Mouse (Mus musculus) cortical plate, adult 2 months (tissue): ENCODE data around the gene Plekhg3. TPM values are rescaled to one million over a fixed set of nuclear protein-coding genes. Genes with fewer than 3 reads are reported as not detected.

ENCODE experiments used
- H3K27ac ChIP-seq: fragments of 200-500 bp; 2 replicates; pipeline ENCODE4 v1.5.1; 2012; ENCODE audit warnings: low read length, control low read depth, inconsistent platforms; ENCODE audit not compliant: insufficient read depth
- H3K4me1 ChIP-seq: fragments of 200-500 bp; 2 replicates; pipeline ENCODE4 v1.6.1; 2011; ENCODE audit warnings: low read length; ENCODE audit not compliant: control insufficient read depth, insufficient read depth
- H3K4me3 ChIP-seq: fragments of 200-500 bp; 2 replicates; pipeline ENCODE4 v1.5.1; 2011; ENCODE audit warnings: mild to moderate bottlenecking, low read length, control low read depth; ENCODE audit not compliant: insufficient read depth
- CTCF ChIP-seq: fragments of 200-500 bp; IDR thresholded peaks from 2 replicates; pipeline ENCODE4 v1.5.1; 2011; ENCODE audit warnings: mild to moderate bottlenecking, control low read depth, low read length; ENCODE audit not compliant: insufficient read depth; ENCODE audit errors: extremely low read depth
- POLR2A ChIP-seq: fragments of 200-500 bp; IDR thresholded peaks from 2 replicates; pipeline ENCODE4 v1.6.1; 2011; ENCODE audit warnings: mild to moderate bottlenecking, low read length, control low read depth; ENCODE audit not compliant: insufficient read depth; ENCODE audit errors: extremely low read depth
- polyA plus RNA-seq: library from polyadenylated mRNA; depleted of rRNA; stranded (reverse); fragments of >200 nt; gene quantifications from 2 replicates; pipeline ENCODE4 v1.2.3, GENCODE M21; 2012

Plekhg3 gene
- polyA plus RNA-seq, 1 experiment: 19.0 TPM

- no peak overlapping the region for H3K27ac ChIP-seq
- H3K4me1 ChIP-seq: no peaks in the 10 kb centered on the region
- H3K4me3 ChIP-seq: no peak overlapping the region
- TF ChIP-seq CTCF (no peak), POLR2A (no peak)
These were observed 7.0 kb upstream of the Plekhg3 start for GRCm38 (mm10) chr12:76523654-76524053.

- Histone ChIP-seq H3K4me3 (no peak overlapping the region), H3K27ac (no peak overlapping the region), H3K4me1 (no peaks in the 10 kb centered on the region)
- TF ChIP-seq CTCF (no peak), POLR2A (no peak)
These were observed 5.8 kb upstream of the Plekhg3 start for GRCm38 (mm10) chr12:76524915-76525314.

DNA sequence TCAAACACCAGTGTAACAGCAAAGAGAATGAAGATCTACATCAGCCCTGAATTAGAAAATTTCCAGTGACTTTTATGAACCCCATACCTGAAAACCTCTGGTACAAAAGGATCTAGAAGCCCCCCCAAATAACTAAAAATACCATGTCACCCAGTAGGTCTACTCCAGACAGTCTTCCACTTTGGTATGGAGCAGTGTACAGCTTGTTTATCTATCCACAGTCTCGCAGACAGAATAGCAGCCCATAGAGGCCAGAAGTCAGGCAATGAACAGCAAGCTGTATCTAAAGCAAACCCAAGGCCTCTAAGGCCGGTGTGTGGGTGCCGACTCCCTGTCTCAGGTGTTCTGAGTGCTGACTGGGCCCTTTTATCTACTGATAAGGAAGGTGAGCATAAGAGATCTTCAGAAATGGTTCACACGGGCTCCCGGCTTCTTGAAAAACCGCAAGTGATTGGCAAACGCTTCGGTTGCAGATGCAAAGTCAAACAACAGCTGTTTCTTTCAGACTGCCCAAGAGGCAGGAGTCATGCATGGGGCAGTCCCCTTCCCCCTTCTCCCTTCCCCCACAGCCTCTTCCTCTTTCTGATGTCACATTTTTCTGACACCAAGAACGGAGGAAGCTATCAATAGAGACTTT is 3.3 kb upstream of the Plekhg3 start:
- Histone ChIP-seq H3K27ac (no peak overlapping the region), H3K4me3 (no peak overlapping the region), H3K4me1 (no peaks in the 10 kb centered on the region)
- TF ChIP-seq POLR2A (no peak), CTCF (no peak)

- TF ChIP-seq POLR2A (no peak), CTCF (no peak)
- Histone ChIP-seq H3K4me3 (no peak overlapping the region), H3K27ac (no peak overlapping the region), H3K4me1 (no peaks in the 10 kb centered on the region)
These were observed 1.9 kb upstream of the Plekhg3 start for GRCm38 (mm10) chr12:76528766-76529165.

GRCm38 (mm10) chr12:76531986-76532925 is 1.6 kb downstream of the Plekhg3 start:
- Histone ChIP-seq H3K4me1 (no peaks in the 10 kb centered on the region), H3K4me3 (no peak overlapping the region; the same call in 1 of the 2 replicates), H3K27ac (no peak overlapping the region)
- no peak for TF ChIP-seq CTCF
- TF ChIP-seq POLR2A: no peak

GRCm38 (mm10) chr12:76532926-76533376 is 2.3 kb downstream of the Plekhg3 start:
- TF ChIP-seq CTCF (no peak), POLR2A (no peak)
- H3K4me3 ChIP-seq: peak overlapping the region; percentile 25
- H3K27ac ChIP-seq: no peak overlapping the region
- no peaks in the 10 kb centered on the region for H3K4me1 ChIP-seq

GRCm38 (mm10) chr12:76533377-76534222 is 2.9 kb downstream of the Plekhg3 start:
- Histone ChIP-seq H3K27ac (peak overlapping the region; percentile 59), H3K4me3 (peak overlapping the region; percentile 25), H3K4me1 (no peaks in the 10 kb centered on the region)
- no peak for TF ChIP-seq POLR2A
- TF ChIP-seq CTCF: no peak

DNA sequence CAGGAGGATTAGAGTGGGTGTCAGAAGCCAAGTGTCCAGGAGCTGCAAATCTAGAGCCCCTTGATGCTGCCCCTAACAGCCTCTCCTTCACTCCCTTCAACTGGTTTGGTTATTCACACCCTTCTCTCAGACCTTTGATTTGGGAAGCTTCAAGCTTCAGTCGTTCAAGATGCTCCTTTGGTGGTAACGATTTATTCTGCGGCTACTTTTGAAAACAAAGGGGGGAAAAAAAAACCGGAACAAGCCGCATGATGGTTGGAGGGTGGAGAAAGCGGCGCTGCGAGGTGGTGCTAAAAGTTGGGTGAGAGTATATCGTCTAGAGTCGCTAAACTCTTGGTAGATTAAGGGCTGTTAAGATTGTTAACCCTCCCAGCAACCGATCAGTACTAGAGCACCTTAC is 3.5 kb downstream of the Plekhg3 start:
- TF ChIP-seq POLR2A: no peak
- TF ChIP-seq CTCF: no peak
- H3K4me1 ChIP-seq: no peaks in the 10 kb centered on the region
- H3K27ac ChIP-seq: peak overlapping the region; percentile 59
- H3K4me3 ChIP-seq: peak overlapping the region; percentile 25

GRCm38 (mm10) chr12:76534641-76535283 is 4.1 kb downstream of the Plekhg3 start:
- H3K4me1 ChIP-seq: no peaks in the 10 kb centered on the region
- H3K4me3 ChIP-seq: peak overlapping the region; percentile 14
- H3K27ac ChIP-seq: peak overlapping the region; percentile 59
- no peak for TF ChIP-seq CTCF
- no peak for TF ChIP-seq POLR2A
